Mouse (Mus musculus) cortical plate, adult 2 months (tissue): ENCODE results near the gene Dmkn.

Experiments used
- CTCF ChIP-seq: fragments of 200-500 bp; IDR thresholded peaks from 2 replicates; pipeline ENCODE4 v1.5.1; 2011; ENCODE audit warnings: mild to moderate bottlenecking, control low read depth, low read length; ENCODE audit not compliant: insufficient read depth; ENCODE audit errors: extremely low read depth
- POLR2A ChIP-seq: fragments of 200-500 bp; IDR thresholded peaks from 2 replicates; pipeline ENCODE4 v1.6.1; 2011; ENCODE audit warnings: mild to moderate bottlenecking, low read length, control low read depth; ENCODE audit not compliant: insufficient read depth; ENCODE audit errors: extremely low read depth

- TF ChIP-seq CTCF (no peak), POLR2A (no peak)
Measured at GRCm38 (mm10) chr7:30785721-30786546, 22.4 kb downstream of the Dmkn start.
